Mouse (Mus musculus) heart, adult 2 months (tissue): ENCODE measurements at regions not wholly inside any gene's neighbourhood (a gene's known extent, or its start where the extent isn't known, plus 50 kb on each side); places are given as distances from the start of the nearest gene placed in this dataset.
A peak's percentile ranks its signal among the peaks of the same experiment; 100 is the strongest.

ENCODE experiments used
- DNase-seq, 2 experiments: peaks; one replicate each; pipeline ENCODE4 v3.0.0; 2021
- H3K27ac ChIP-seq: fragments of 200-600 bp; 2 replicates; pipeline ENCODE4 v1.8.1; 2022
- H3K27me3 ChIP-seq: fragments of 200-500 bp; 2 replicates; pipeline ENCODE4 v1.6.1; 2012; ENCODE audit warnings: mild to moderate bottlenecking, low read length, inconsistent platforms, mixed read lengths; ENCODE audit not compliant: control insufficient read depth, insufficient read depth
- H3K36me3 ChIP-seq: fragments of 200-500 bp; 2 replicates; pipeline ENCODE4 v1.6.1; 2012; ENCODE audit warnings: low read length, inconsistent platforms; ENCODE audit not compliant: control insufficient read depth, insufficient read depth
- H3K4me1 ChIP-seq: fragments of 200-500 bp; 2 replicates; pipeline ENCODE4 v1.6.1; 2011; ENCODE audit warnings: low read length; ENCODE audit not compliant: control insufficient read depth, insufficient read depth
- H3K4me3 ChIP-seq: fragments of 200-600 bp; 2 replicates; pipeline ENCODE4 v1.8.1; 2022
- H3K79me2 ChIP-seq: fragments of 200-500 bp; replicated peaks from 2 replicates; pipeline ENCODE4 v1.6.1; 2012; ENCODE audit warnings: mild to moderate bottlenecking, inconsistent platforms, low read length, moderate library complexity, mixed read lengths; ENCODE audit not compliant: control insufficient read depth, insufficient read depth
- H3K9ac ChIP-seq: fragments of 200-500 bp; 2 replicates; pipeline ENCODE4 v1.6.1; 2012; ENCODE audit warnings: low read depth, mild to moderate bottlenecking, control low read depth, inconsistent platforms, low read length, mixed read lengths
- CTCF ChIP-seq: fragments of 200-600 bp; IDR thresholded peaks from 2 replicates; pipeline ENCODE4 v1.8.1; 2022; ENCODE audit warnings: antibody characterized with exemption, mild to moderate bottlenecking, moderate library complexity
- EP300 ChIP-seq: fragments of 200-500 bp; IDR thresholded peaks from 2 replicates; pipeline ENCODE4 v1.6.1; 2011; ENCODE audit warnings: low read depth, low read length, control low read depth; ENCODE audit not compliant: insufficient read depth
- POLR2A ChIP-seq: fragments of 200-500 bp; IDR thresholded peaks from 2 replicates; pipeline ENCODE4 v1.6.1; 2011; ENCODE audit warnings: mild to moderate bottlenecking, low read depth, low read length, control low read depth; ENCODE audit not compliant: insufficient read depth
- WGBS: fragments of 180-500 bp; shearing (Covaris S2); methylation state at CpG from one replicate; pipeline ENCODE4 v1.1.7; 2018; 5-methylcytosine and 5-hydroxymethylcytosine counted together
- intact Hi-C: fragments of 180-260 bp; cut with DNase I; formaldehyde crosslinking; loops from one replicate; pipeline ENCODE4 v1.15.1; 2025

DNA sequence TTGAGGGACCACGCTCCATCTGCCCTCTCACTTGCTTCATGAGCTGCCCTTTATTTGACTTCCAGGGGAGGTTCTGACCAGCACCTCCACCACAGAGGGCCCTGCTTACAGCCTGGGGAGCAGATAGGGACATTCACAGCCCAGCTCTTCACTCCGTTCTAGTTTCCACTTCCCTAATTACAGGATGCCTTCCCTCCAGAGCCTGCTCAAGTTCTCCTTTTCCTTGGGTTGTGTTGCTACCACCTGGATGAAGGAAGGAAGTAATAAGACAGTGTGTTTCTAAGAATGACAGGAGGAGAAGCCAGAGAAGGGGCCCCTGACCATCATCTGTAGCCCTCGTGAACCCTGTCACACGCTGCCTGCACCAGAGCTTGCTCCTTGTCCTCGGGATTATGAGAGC, 152.1 kb downstream of the Maf start:
- Histone ChIP-seq H3K9ac (no peak overlapping the region), H3K79me2 (no peaks in the 10 kb centered on the region), H3K4me3 (no peak overlapping the region), H3K27me3 (no peaks in the 10 kb centered on the region), H3K27ac (no peak overlapping the region), H3K36me3 (no peaks in the 10 kb centered on the region), H3K4me1 (no peaks in the 10 kb centered on the region)
- intact Hi-C loops = no loop called here
- TF ChIP-seq CTCF (no peak), POLR2A (no peak), EP300 (no peak)
- DNase-seq = no peak
- 59% methylated on average over 5 of the region's 5 CpGs for WGBS

DNA sequence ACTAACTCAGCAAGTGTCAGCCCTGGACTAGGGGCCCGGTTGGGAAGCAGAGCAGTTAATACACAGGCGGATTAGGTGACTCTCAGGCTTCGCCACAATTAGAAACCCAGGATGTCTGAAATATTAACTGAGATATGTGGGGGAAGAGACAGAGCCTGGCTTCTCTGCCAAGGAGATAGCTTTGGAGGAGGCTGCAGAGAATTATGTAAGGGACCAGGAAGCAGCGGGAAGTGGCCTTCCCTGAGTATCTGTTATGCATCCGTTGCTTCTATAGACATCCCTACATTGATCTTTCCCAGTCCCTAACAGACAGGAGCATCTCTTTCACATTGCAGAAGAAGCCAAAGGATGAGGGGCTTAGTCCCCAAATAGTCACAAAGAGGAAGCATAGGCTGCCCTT, 153.4 kb downstream of the Maf start:
- DNase-seq = no peak
- intact Hi-C loops = no loop called here
- TF ChIP-seq CTCF (no peak), POLR2A (no peak), EP300 (no peak)
- Histone ChIP-seq H3K36me3 (no peaks in the 10 kb centered on the region), H3K9ac (no peak overlapping the region), H3K4me1 (no peaks in the 10 kb centered on the region), H3K4me3 (no peak overlapping the region), H3K79me2 (no peaks in the 10 kb centered on the region), H3K27me3 (no peaks in the 10 kb centered on the region), H3K27ac (no peak overlapping the region)
- 71% methylated on average over 5 of the region's 5 CpGs for WGBS

DNA sequence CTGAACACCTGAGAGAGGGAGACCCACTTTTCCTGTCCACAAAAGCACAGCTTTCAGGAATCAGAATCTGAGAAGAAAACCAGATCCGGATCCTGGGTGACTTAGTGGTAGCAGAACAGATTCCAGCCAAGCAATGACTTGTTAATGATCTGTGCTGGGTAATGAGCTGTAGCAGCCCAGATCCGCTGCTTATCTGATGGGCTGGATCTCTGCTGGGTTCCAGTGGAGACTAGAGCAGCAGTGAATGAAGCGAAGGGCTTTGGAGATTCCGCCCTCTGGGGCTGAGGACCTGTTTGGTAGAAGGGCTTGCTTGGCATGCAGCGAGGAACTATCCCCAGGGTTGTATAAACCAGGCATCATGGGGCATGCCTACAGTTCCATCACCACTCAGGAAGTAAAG, 156.3 kb downstream of the Maf start:
- Histone ChIP-seq H3K27me3 (no peaks in the 10 kb centered on the region), H3K4me3 (no peak overlapping the region), H3K36me3 (no peaks in the 10 kb centered on the region), H3K9ac (no peak overlapping the region), H3K27ac (no peak overlapping the region), H3K4me1 (no peaks in the 10 kb centered on the region), H3K79me2 (no peaks in the 10 kb centered on the region)
- TF ChIP-seq CTCF = no peak
- no peak for TF ChIP-seq EP300
- TF ChIP-seq POLR2A = no peak
- 63% methylated on average over 5 of the region's 5 CpGs for WGBS
- DNase-seq = no peak
- intact Hi-C loops = no loop called here

DNA sequence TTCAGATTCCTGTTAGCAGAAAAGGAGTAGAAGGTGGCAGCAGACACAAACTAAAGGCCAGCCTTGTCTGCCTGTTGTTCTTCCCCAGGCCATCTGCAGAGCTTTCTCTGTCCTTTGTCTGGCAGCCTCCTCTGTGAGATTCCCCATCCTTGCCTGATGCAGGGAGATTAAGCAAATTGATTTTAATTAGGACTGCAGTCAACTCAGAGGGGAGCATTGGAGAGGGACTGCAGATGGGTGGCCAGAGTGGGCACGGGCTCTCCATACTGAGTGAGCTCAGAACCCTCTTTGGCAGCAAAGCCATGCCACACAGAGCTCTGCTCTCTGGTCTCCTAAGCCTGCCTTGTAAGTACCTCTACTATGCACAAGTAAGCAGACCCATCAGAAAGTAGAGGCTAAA, 158.5 kb downstream of the Maf start:
- no peaks in the 10 kb centered on the region for H3K27me3 ChIP-seq
- TF ChIP-seq EP300 (no peak), POLR2A (no peak), CTCF (no peak)
- H3K36me3 ChIP-seq = no peaks in the 10 kb centered on the region
- intact Hi-C loops = no loop called here
- H3K4me3 ChIP-seq = no peak overlapping the region
- H3K9ac ChIP-seq = no peak overlapping the region
- no peaks in the 10 kb centered on the region for H3K79me2 ChIP-seq
- H3K27ac ChIP-seq = no peak overlapping the region
- no peak for DNase-seq
- H3K4me1 ChIP-seq = no peaks in the 10 kb centered on the region
- 93% methylated on average over 1 of the region's 1 CpGs for WGBS

DNA sequence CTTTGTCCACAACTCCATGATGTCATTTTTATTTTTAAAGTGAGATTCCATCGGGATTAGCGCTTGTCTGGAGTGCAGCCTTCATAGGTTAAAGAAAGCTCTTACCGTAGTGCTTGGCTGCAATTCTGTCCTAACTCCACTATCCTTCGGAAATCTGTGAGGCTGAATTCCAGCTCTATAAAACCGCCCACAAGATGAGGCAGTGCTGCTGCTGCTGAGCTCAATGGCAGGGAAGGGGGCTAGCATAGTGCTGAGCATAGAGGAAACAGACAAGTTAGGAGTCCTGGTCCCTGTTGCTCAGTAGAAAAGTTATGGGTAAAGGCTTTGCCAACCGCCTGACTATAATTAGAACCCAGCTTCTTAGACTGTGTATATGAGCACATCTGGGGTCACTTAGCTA, 163.5 kb downstream of the Maf start:
- TF ChIP-seq POLR2A = no peak
- TF ChIP-seq CTCF = no peak
- no peak for TF ChIP-seq EP300
- no peak for DNase-seq
- WGBS = 42% methylated on average over 6 of the region's 6 CpGs
- Histone ChIP-seq H3K4me3 (no peak overlapping the region), H3K4me1 (no peaks in the 10 kb centered on the region), H3K79me2 (no peaks in the 10 kb centered on the region), H3K27ac (no peak overlapping the region), H3K27me3 (no peaks in the 10 kb centered on the region), H3K9ac (no peak overlapping the region), H3K36me3 (no peaks in the 10 kb centered on the region)
- intact Hi-C loops = no loop called here

DNA sequence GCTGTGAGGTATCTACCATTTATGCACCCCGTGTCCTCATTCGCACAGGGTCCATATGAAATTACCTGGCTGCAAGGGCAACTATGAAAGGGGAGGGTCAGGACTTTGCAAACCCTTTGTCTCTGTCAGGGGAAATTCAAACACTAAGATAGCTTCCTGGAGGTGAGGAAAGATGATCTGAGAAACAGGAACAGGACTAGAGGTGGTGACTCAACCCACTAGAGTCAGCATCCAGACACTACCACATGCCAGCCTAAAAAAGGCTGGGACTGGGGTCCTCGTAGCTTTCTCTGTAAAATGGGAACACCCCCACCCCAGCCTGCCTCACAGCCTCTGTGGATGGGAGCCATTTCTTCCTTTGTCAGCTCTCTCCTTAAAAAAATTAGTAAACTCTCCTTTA, 164.7 kb downstream of the Maf start:
- TF ChIP-seq POLR2A (no peak), EP300 (no peak), CTCF (no peak)
- no peaks in the 10 kb centered on the region for H3K4me1 ChIP-seq
- DNase-seq = no peak
- no peak overlapping the region for H3K4me3 ChIP-seq
- WGBS = 90% methylated on average over 3 of the region's 3 CpGs
- no peak overlapping the region for H3K27ac ChIP-seq
- no peaks in the 10 kb centered on the region for H3K79me2 ChIP-seq
- no peaks in the 10 kb centered on the region for H3K27me3 ChIP-seq
- H3K36me3 ChIP-seq = no peaks in the 10 kb centered on the region
- H3K9ac ChIP-seq = no peak overlapping the region
- intact Hi-C loops = no loop called here

DNA sequence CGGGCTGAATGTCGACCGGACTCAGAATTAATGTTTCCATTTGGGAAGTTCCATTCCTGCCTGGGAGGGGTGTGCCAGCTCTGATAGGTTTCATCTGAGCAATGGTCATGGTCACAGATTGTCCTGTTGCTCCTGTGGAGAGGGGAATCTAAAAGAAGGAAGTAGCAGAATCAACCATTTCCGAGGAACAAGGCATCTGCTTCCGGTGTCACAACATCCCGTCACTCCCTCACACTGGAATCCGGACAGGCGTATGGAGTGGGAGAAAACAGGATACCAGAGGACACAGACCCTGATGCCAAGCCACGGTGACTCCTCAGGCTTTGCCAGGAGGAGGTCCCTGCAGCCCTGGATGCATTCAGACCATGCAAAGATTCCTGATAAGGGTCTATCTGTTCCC, 168.0 kb downstream of the Maf start:
- no peak overlapping the region for H3K27ac ChIP-seq
- DNase-seq = peak; percentile 24 to 29
- no peaks in the 10 kb centered on the region for H3K4me1 ChIP-seq
- intact Hi-C loops = no loop called here
- peak overlapping the region; percentile 17 for H3K4me3 ChIP-seq
- no peak overlapping the region for H3K9ac ChIP-seq
- H3K36me3 ChIP-seq = no peaks in the 10 kb centered on the region
- TF ChIP-seq CTCF = no peak
- 0 out of 2 replicates have a peak, but pooled peaks have one; percentile 17 for TF ChIP-seq EP300
- H3K79me2 ChIP-seq = no peaks in the 10 kb centered on the region
- WGBS = 38% methylated on average over 9 of the region's 9 CpGs
- no peaks in the 10 kb centered on the region for H3K27me3 ChIP-seq
